Mouse (Mus musculus): ENCODE results near the gene Fam50b. TPM values are rescaled to one million over a fixed set of nuclear protein-coding genes. Genes with fewer than 3 reads are reported as not detected.

The Fam50b gene
- total RNA-seq, 1 experiment from 2014 or later: not detected

DNA sequence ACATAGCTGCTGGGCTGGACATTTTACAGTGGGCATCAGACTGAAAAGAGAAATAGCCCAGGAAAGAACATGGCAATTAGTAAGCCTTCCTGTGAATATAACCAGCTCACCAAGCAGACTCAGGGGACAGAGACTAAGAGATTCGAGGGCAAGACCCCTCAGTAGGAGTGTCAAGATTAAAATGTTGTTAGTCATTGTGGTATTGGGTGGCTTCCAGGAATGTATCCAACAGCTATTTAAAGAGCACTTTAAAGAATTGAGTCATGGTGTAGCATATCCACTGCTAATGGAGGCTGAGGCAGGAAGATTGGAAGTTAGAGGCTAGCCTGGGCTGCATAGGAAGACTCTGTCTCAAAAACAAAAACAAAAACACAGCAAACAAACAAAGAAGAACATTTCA, 870 bp upstream of the Fam50b start:
- no peak for ATAC-seq (replicated peaks; ENCODE audit: insufficient number of reproducible peaks, low FRiP score, low TSS enrichment, poor library complexity, severe bottlenecking)

DNA sequence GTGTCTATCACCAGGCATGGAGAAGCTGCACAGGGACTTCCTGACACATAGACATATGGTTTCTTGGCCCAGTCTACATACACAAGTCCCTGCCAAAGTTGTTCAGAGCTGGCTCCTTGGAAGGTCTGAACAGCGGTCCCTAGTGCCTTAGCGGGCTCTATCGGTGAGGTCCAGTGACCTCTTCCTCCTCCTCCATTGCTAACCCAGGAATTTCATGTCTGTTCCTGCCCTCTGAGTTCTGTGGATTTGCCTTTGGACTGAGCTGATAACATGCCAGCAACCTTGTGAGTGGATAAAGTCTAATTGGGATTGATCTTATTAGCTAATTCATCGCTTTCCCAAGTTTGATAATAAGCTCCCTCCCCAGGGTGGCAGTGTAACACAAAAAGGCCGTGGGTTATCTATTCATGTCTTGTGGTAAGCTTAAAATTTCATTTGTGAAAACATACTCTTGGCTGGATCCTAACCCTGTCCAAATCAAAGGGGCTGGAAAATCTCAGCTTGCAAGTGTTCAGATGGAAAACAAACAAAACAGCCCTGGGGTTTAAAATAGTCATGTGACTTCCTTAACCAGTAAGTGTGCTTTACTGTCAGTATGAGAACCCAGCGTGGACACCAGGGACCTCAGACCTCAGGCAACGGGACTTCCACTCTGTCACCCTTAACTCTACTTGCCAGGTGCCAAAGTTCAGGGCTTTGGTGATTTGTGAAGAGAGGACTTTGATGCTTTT, 3.5 kb downstream of the Fam50b start:
- no peak for ATAC-seq (replicated peaks; ENCODE audit: insufficient number of reproducible peaks, low FRiP score, low TSS enrichment, poor library complexity, severe bottlenecking)

DNA sequence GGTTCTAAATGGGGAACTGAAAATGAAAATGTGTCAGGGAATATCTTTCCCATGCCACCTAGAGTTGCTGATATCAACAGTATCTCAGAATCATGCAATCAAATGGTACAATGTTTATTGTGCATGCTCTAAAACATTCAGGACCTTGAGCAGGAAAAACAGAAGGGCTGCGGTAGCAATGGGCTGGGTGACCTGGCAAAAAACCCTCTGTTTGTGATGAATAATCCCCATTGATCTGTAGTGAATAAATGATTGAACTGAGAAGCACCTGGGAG, 4.0 kb downstream of the Fam50b start:
- ATAC-seq (replicated peaks; ENCODE audit: insufficient number of reproducible peaks, low FRiP score, low TSS enrichment, poor library complexity, severe bottlenecking): no peak

DNA sequence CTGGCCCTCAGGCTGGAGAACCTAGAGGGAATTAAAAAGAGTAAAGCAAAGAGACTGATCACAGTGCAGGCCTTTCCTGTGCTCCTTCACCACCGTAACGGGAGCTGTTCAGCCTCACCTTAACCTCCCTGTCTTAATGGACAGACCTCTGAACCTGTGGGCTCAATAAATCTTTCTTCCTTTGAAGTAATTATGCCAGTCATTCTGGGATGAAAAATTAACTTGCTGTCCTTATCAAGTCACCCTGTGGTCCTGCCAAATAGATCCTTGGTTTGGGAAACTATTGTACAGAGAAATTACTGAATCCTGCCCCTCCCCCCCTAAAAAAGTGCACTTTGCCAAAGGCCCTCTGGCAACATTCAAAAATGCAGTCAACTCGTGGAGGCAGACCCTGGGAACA, 4.4 kb downstream of the Fam50b start:
- no peak for ATAC-seq (replicated peaks; ENCODE audit: insufficient number of reproducible peaks, low FRiP score, low TSS enrichment, poor library complexity, severe bottlenecking)

DNA sequence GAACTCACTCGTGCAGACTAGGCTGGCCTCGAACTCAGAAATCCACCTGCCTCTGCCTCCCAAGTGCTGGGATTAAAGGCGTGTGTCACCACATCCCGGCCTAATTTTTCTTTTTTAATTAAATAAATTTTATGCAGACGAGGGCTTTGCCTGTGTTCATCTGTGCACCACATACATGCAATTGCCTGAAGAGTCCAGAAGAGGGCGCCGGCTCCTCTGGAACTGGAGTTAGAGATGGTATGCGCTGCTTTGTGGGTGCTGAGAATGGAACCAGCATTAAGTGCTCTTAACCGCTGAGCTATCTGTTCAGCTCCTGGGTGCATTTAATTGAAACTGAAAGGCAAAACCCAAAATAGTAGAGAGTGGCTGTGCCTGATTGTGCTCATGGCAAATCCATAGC, 6.6 kb downstream of the Fam50b start:
- no peak for ATAC-seq (replicated peaks; ENCODE audit: insufficient number of reproducible peaks, low FRiP score, low TSS enrichment, poor library complexity, severe bottlenecking)

DNA sequence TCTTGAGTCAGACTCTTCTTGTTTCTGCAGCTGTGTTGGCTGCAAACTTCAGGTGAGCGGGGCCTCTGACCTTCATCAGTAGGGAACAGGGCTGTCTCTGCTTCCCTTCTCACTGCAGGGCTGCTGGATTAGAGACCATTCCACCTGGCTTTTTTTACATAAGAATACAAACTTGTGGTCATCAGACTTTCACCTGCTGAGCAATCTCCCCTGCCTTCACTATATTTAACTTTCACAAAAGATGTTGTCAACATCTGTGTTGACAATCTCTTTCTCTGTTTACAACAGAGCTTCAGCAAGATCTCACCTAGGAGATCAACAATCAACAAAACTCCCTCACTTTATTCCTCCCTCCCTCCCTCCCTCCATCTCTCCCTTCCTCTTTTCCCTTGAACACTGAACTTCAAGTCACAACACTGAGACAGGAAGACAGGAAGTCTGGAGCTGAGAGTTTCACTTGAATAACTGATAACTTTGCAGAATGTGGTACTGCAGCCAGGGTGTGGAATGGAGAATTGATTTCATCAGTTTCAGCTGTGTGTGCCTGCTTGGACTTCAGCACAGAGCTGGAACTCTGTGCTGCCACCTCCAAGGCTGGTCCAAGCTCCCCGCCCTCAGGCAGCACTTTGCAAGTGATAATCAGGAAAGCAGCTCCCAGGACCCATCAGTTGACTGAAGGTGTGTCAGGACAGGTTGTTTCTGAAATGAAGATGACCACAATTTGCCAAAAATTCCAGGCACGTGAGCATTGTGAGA, 7.3 kb downstream of the Fam50b start:
- ATAC-seq (replicated peaks; ENCODE audit: insufficient number of reproducible peaks, low FRiP score, low TSS enrichment, poor library complexity, severe bottlenecking): no peak

DNA sequence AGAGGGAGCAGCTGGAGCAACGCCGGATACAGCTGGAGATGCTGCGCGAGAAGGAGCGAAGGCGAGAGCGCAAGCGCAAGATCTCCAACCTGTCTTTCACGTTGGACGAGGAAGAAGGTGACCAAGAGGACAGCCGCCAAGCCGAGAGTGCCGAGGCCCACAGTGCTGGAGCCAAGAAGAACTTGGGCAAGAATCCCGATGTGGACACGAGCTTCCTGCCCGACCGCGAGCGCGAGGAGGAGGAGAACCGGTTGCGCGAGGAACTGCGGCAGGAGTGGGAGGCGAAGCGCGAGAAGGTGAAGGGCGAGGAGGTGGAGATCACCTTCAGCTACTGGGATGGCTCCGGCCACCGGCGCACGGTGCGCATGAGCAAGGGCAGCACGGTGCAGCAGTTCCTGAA, 12.2 kb downstream of the Fam50b start:
- no peak for ATAC-seq (replicated peaks; ENCODE audit: insufficient number of reproducible peaks, low FRiP score, low TSS enrichment, poor library complexity, severe bottlenecking)

DNA sequence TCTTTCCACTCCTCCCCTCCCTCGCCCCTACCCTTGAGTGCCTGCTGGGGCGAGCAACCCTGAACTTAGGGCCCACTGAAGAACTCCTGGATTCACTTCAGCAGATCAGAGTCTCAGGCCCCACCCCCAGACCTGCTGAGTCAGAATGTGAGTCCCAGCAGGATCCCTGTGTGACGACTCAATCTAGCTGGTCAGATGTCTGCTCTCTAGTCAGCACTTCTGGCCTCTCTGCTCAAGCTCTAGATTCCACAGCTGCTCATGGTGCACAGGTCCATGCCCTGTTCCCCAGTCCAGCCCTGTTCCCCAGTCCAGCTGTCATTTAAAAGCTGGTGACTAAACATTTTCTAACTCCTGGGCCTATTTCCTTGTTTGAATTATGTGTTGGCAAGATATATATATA, 13.9 kb downstream of the Fam50b start:
- ATAC-seq (replicated peaks; ENCODE audit: insufficient number of reproducible peaks, low FRiP score, low TSS enrichment, poor library complexity, severe bottlenecking): no peak

DNA sequence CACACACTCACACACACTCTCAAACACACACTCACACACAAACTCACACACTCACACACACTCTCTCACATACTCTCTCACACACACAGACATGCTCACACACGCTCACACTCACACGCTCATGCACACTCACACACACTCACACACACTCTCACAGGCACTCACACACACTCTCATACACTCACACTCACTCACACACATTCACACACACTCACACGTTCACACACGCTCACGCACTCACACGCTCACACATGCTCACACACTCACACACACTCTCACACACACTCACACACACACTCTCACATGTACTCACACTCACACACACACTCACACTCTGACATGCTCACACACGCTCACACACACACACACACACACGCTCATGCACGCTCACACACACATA, 24.6 kb downstream of the Fam50b start:
- no peak for ATAC-seq (replicated peaks; ENCODE audit: insufficient number of reproducible peaks, low FRiP score, low TSS enrichment, poor library complexity, severe bottlenecking)

DNA sequence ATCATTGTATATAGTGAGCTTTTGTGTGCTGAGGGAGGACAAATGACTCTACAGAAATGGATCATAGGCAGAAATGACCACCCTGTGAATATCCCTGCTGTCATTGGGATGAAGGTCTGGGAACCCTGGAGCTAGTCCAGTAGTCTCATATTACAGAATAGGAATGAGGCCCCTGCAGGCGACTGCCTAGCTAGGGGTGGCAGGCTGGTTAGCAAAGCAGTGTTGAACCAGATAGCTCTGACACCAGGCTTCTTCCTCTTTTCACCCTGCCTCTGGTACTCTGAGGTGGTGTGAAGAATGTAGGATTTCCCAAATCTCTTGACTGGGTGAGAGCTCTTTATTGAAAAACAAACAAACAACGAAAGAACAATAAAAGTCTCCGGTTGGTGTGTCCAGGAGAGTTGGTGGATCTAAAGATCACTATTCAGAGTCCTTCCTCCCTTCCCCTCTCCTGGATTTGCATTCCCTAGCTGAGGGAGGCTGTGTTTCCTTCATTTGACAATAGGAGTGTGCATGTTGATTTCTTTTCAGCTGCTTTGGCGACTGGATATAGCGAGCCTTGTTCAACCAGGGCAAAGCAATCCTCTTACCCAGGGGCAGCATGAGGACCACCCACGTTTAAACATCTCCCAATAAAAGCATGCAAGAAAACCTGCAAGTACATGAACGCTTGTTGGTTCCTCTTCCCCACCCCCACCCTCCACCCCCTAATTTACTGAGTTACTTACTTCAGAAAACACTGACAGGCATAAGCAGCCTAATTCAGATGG, 26.1 kb downstream of the Fam50b start:
- ATAC-seq (replicated peaks; ENCODE audit: insufficient number of reproducible peaks, low FRiP score, low TSS enrichment, poor library complexity, severe bottlenecking): no peak

DNA sequence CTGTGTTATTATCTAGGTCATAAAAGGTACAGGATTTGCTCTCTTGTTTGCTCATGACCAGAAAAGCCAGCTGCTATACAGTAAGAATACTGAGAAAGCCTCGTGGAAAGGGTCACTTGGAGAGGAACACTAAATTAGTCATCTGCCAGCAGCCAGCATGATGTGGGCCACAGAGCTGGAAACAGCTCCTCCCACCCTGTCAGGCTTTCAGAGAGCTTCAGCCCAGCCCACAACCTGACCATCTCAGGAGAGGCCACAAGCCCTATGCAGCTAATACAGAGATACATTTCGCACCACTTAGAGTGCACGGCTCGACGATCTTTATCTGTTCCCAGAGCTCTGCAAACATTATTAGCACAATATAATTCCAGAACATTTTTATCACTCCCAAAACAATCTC, 27.5 kb downstream of the Fam50b start:
- no peak for ATAC-seq (replicated peaks; ENCODE audit: insufficient number of reproducible peaks, low FRiP score, low TSS enrichment, poor library complexity, severe bottlenecking)

DNA sequence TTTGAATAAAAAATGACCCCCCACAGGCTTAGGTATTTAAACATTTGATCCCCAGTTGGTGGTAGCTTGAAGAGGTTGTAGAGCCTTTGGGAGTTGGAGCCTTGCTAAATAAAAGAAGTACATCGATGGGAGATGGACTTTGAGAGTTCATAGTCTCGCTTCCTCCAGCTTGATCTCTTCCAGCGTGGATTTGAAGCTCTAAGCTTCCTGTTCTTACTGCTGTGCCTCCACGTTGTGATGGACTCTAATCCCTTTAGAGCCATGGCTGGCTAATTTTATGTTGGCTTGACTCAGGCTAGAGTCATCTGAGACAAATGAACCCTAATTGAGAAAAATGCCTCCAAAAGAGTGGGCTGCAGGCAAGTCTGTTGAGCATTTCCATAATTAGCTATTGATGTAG, 28.2 kb downstream of the Fam50b start:
- no peak for ATAC-seq (replicated peaks; ENCODE audit: insufficient number of reproducible peaks, low FRiP score, low TSS enrichment, poor library complexity, severe bottlenecking)

DNA sequence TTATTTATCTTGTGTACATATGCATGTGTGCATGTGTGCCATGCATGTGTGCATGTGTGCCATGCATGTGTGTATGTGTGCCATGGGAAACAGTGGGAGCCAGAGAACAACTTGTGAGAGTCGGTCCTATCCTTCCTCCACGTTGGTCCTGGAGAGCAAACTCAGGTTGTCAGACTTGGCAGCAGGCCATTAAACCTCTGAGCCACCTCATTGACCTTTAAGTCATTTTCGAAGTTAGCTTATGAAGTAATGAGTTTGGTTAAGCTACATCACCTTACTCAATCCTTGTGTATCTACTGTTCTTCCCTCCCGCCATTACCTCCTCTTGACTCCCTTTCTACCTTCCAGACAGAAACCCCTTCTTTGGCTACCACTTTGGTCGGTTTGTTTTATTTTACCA, 30.6 kb downstream of the Fam50b start:
- no peak for ATAC-seq (replicated peaks; ENCODE audit: insufficient number of reproducible peaks, low FRiP score, low TSS enrichment, poor library complexity, severe bottlenecking)

DNA sequence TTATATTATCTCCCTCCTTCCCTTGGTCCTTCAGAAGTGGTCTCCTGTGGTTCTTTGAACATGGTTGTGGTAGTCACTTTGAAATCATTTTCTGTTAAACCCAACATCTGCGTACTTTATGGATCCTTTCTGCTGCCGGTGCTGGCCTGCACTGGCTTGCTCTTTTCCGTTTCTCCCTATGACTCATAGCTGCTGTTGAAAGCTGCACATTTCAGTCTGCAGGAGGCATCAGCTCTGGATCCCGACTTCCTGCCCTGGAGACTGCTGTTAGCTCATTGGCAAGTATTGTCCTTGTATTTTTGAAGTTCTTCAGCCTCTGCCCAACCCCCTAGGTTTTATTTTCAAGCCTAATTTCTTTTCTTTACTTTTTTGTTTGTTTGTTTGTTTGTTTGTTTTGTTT, 31.9 kb downstream of the Fam50b start:
- no peak for ATAC-seq (replicated peaks; ENCODE audit: insufficient number of reproducible peaks, low FRiP score, low TSS enrichment, poor library complexity, severe bottlenecking)

DNA sequence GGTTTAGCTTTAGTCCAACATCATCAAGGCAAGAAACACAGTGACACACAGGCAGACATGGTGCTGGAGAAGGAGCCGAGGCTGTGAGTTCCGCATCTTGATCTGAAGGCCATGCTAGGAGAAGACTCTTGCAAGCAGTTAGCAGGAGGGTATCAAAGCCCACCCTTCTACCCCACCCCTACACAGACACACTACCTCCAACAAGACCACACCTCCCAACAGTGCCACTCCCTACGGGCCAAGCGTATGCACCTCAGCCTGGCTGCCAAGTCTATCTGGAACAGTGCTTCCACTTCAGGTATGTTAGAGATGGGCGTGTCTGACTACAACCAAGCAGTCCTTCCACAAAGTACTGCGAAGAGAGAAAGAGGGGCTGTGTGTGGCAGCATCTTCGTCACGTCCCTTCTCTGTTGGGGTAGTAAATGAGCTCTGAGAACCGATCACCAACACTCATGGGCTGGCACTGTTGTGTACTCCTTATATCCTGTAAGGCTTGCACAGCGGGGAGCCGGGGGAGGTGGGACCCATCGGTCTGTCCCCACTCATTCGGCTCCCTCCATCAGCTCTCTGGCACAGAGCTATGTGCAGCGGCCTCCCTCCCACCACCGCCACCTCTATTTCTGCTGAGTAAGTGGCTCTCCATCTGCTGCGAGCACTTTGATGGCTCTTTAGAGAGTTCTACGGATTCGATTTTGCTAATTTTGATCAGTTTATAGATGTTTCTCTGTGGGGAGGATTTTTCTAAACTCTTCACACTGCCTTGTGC, 33.1 kb downstream of the Fam50b start:
- ATAC-seq (replicated peaks; ENCODE audit: insufficient number of reproducible peaks, low FRiP score, low TSS enrichment, poor library complexity, severe bottlenecking): no peak

DNA sequence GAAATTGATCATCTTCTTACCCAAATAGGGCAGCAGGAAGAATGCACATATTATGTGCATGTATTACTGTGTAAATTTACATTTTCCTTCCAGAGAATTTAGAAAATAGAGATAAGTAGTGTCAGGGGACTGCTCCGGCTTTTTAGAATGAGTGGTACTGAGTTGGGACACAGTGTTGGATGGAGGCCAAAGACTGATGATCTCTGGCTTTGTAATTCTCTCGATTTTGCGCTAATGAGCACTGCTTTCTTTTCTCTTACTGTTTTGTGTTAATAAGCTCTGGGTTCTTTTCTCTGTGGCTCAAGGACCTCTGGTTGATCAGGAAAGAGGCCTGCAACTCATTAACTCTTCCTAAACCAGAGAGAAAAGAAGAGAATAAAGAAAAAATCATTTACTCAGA, 42.1 kb downstream of the Fam50b start:
- ATAC-seq (replicated peaks; ENCODE audit: insufficient number of reproducible peaks, low FRiP score, low TSS enrichment, poor library complexity, severe bottlenecking): no peak

DNA sequence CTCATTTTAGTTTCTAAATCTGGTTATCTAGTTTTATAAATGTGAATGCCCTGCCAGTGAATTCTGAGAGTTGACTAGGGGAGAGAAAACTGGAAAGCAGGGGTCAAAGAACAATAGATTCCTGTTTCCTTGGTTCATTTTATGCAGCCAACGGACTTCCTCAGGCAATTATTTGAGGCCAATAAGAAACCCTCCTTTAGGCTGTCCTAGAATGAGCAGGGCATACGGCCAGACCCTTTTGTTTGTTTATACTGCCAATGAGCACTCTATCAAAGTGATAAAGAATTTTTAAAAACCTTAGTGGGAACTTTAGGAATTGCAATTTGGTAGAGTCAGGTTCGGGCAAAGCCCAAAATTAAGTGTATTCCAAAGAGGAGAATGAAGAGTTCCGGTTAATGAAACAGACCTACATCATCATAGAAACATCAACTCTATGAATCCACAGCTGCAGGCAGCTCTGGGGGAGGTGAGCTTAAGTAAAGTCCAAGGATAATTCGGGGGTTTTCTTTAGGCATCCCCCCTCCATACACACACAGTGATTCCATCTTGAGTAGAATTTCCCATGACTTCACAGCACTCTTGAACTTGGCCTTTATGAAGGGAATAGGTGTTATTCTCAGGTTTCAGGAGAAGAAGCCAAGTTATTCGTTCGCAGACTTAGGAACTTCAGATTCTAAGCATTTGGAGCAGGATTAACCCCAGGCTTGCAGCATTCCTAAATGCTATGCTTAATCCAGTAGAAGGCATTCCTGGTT, 46.4 kb downstream of the Fam50b start:
- ATAC-seq (replicated peaks; ENCODE audit: insufficient number of reproducible peaks, low FRiP score, low TSS enrichment, poor library complexity, severe bottlenecking): no peak

DNA sequence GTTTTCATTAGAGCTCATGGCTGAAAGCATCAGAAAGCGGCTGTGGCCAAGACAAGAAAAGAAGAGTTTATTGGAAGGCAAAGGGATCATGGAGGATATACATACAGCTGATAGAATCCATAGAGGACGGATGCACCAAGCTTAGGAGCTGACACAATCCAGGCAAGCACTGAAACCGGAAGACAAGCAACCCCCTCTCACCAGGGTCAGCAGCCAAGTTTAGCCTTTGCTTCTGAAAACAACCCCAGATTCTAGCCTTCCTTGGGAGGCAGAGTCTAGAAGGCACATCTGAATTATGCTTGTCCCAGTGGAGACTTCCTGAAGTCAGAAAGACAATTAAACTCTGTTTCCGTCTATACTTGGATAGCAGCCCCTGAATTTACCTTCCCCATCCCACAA, 47.0 kb downstream of the Fam50b start:
- no peak for ATAC-seq (replicated peaks; ENCODE audit: insufficient number of reproducible peaks, low FRiP score, low TSS enrichment, poor library complexity, severe bottlenecking)

DNA sequence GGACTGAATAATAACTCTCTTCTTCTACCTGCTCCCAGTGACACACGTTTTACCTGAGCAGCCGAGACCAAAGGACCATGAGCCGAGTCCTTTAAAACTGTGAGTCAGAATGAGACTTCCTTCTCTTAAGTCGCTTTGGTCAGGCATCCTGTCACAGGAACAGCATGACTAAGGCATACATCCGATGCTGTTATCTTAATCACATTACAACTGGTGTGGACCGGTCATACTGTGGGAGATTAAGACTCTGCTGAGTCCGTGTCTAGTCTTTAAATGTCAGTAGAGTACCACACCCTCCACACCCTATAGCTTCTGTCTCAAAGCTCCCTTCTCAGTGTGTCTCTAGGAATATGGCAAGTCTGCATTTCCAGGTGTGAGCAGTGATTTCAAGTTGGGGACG, 50.2 kb downstream of the Fam50b start:
- ATAC-seq (replicated peaks; ENCODE audit: insufficient number of reproducible peaks, low FRiP score, low TSS enrichment, poor library complexity, severe bottlenecking): no peak
